Mouse (Mus musculus) embryo, embryonic 10.5 days (tissue): ENCODE data around the gene Polr1b.
A peak's percentile ranks its signal among the peaks of the same experiment; 100 is the strongest.

Experiments used
- DNase-seq: peaks from one replicate; pipeline ENCODE4 v3.0.0-alpha.2; 2015; ENCODE audit warnings: low spot score

Polr1b gene

GRCm38 (mm10) chr2:129100784-129101310 lies at the start of gene Polr1b:
TSS of gene Polr1b (plus strand) at chr2:129100995.
- DNase-seq: peak; percentile 97

- DNase-seq: no peak
These were observed 48.3 kb upstream of the Polr1b start for GRCm38 (mm10) chr2:129052451-129052983.

- DNase-seq: no peak
These were observed 45.1 kb upstream of the Polr1b start for GRCm38 (mm10) chr2:129055741-129056140.

- peak; percentile 46 for DNase-seq
These were observed 44.2 kb upstream of the Polr1b start for GRCm38 (mm10) chr2:129056597-129056996.

- no peak for DNase-seq
These were observed 43.5 kb upstream of the Polr1b start for GRCm38 (mm10) chr2:129057256-129057655.

GRCm38 (mm10) chr2:129057920-129058361 lies 42.9 kb upstream of the Polr1b start:
- no peak for DNase-seq

- DNase-seq: no peak
These were observed 39.2 kb upstream of the Polr1b start for GRCm38 (mm10) chr2:129061456-129062059.

GRCm38 (mm10) chr2:129065437-129066282 lies 35.1 kb upstream of the Polr1b start, which contains the start of gene Ttl:
TSS of gene Ttl (plus strand) at chr2:129065942.
- DNase-seq: peak; percentile 83

GRCm38 (mm10) chr2:129066326-129066725 lies 34.5 kb upstream of the Polr1b start:
- DNase-seq: peak; percentile 79

- no peak for DNase-seq
These were observed 30.5 kb upstream of the Polr1b start for GRCm38 (mm10) chr2:129070296-129070695.

- peak; percentile 32 for DNase-seq
These were observed 22.5 kb upstream of the Polr1b start for GRCm38 (mm10) chr2:129078313-129078712.

- no peak for DNase-seq
These were observed 21.6 kb upstream of the Polr1b start for GRCm38 (mm10) chr2:129079194-129079593.

- DNase-seq: no peak
These were observed 19.7 kb upstream of the Polr1b start for GRCm38 (mm10) chr2:129081097-129081496.

- no peak for DNase-seq
These were observed 17.3 kb upstream of the Polr1b start for GRCm38 (mm10) chr2:129083514-129083913.

- DNase-seq: peak; percentile 73
These were observed 15.8 kb upstream of the Polr1b start for GRCm38 (mm10) chr2:129084959-129085358.

GRCm38 (mm10) chr2:129087520-129087919 lies 13.3 kb upstream of the Polr1b start:
- DNase-seq: no peak

GRCm38 (mm10) chr2:129090370-129090769 lies 10.4 kb upstream of the Polr1b start:
- no peak for DNase-seq

GRCm38 (mm10) chr2:129092810-129093209 lies 8.0 kb upstream of the Polr1b start:
- DNase-seq: no peak

- no peak for DNase-seq
These were observed 6.7 kb upstream of the Polr1b start for GRCm38 (mm10) chr2:129093926-129094724.

GRCm38 (mm10) chr2:129112924-129113323 lies 12.1 kb downstream of the Polr1b start:
- no peak for DNase-seq

GRCm38 (mm10) chr2:129115706-129116367 lies 15.0 kb downstream of the Polr1b start:
- DNase-seq: no peak
